Mouse (Mus musculus) erythroblast, adult 5-6 weeks (primary cell): Measurements from ENCODE around the gene Gm10377. TPM values are rescaled to one million over a fixed set of nuclear protein-coding genes. Genes with fewer than 3 reads are reported as not detected.
"Not testable (repeated sequence)": the region's sequence is repeated elsewhere in the genome, so short reads cannot be mapped to it uniquely, and the experiment has no call there.

ENCODE experiments used
- ATAC-seq: replicated peaks from 2 replicates; pipeline ENCODE4 v1.8.0; 2016; ENCODE audit warnings: moderate number of reproducible peaks, mild to moderate bottlenecking, moderate TSS enrichment, inconsistent platforms; ENCODE audit not compliant: poor library complexity, low FRiP score, severe bottlenecking
- total RNA-seq, 2 experiments: library from RNA; stranded (forward) in 1 of 2; stranded (reverse) in 1 of 2; fragments of 150-400 nt in 1 of 2; fragments of 200-764, 138-1000 nt in 1 of 2; gene quantifications; 2 replicates each; pipeline versions ENCODE4 v1.2.3 to v1.2.4; 2015 to 2017; ENCODE audit warnings: low replicate concordance in 2 of 2

The Gm10377 gene
- total RNA-seq (2015; ENCODE audit: low replicate concordance) (not detected in 2 replicates), total RNA-seq (2017; ENCODE audit: low replicate concordance) (not detected in 2 replicates)

GRCm38 (mm10) chr14:42797887-42798286 lies at the start of gene Gm10377:
Gene Gm10377 (minus strand): TSS chr14:42797987.
- ATAC-seq = not testable (repeated sequence)

GRCm38 (mm10) chr14:42768721-42769120 lies 29.1 kb downstream of the Gm10377 start, which contains the start of gene Gm3015:
Gene Gm3015 (minus strand): TSS chr14:42768821.
- not testable (repeated sequence) for ATAC-seq

Other genes with a start within 250 kb of the Gm10377 start
- not detected in 2 replicates for gene Gm17124, start 198.1 kb downstream of the Gm10377 start, total RNA-seq (2015; ENCODE audit: low replicate concordance)
- not detected in 2 replicates for gene Gm17124, start 198.1 kb downstream of the Gm10377 start, total RNA-seq (2017; ENCODE audit: low replicate concordance)
- gene Gm3633, start 156.1 kb downstream of the Gm10377 start, total RNA-seq (2015; ENCODE audit: low replicate concordance) = not detected in 2 replicates
- not detected in 2 replicates for gene Gm3633, start 156.1 kb downstream of the Gm10377 start, total RNA-seq (2017; ENCODE audit: low replicate concordance)
- gene Gm10378, start 142.0 kb downstream of the Gm10377 start, total RNA-seq (2015; ENCODE audit: low replicate concordance) = not detected in 2 replicates
- gene Gm10378, start 142.0 kb downstream of the Gm10377 start, total RNA-seq (2017; ENCODE audit: low replicate concordance) = not detected in 2 replicates
- gene Gm3015, start 29.2 kb downstream of the Gm10377 start, total RNA-seq (2015; ENCODE audit: low replicate concordance) = not detected in 2 replicates
- not detected in 2 replicates for gene Gm3015, start 29.2 kb downstream of the Gm10377 start, total RNA-seq (2017; ENCODE audit: low replicate concordance)
- not detected in 2 replicates for gene Gm21977, start 55.5 kb upstream of the Gm10377 start, total RNA-seq (2015; ENCODE audit: low replicate concordance)
- gene Gm21977, start 55.5 kb upstream of the Gm10377 start, total RNA-seq (2017; ENCODE audit: low replicate concordance) = not detected in 2 replicates
- gene Gm8082, start 195.6 kb upstream of the Gm10377 start, total RNA-seq (2015; ENCODE audit: low replicate concordance) = not detected in 2 replicates
- gene Gm8082, start 195.6 kb upstream of the Gm10377 start, total RNA-seq (2017; ENCODE audit: low replicate concordance) = not detected in 2 replicates
- not detected in 2 replicates for gene Gm10376, start 217.6 kb upstream of the Gm10377 start, total RNA-seq (2015; ENCODE audit: low replicate concordance)
- not detected in 2 replicates for gene Gm10376, start 217.6 kb upstream of the Gm10377 start, total RNA-seq (2017; ENCODE audit: low replicate concordance)